Mouse (Mus musculus): ENCODE results near the gene Pde8b. TPM values are rescaled to one million over a fixed set of nuclear protein-coding genes. Genes with fewer than 3 reads are reported as not detected.
A peak's percentile ranks its signal among the peaks of the same experiment; 100 is the strongest.

Pde8b gene
- 3.2 and 3.5 TPM in 2 replicates for polyA plus RNA-seq (2016; fragmentation: Nextera tagmentation; extraction: Ambion mirVana)

DNA sequence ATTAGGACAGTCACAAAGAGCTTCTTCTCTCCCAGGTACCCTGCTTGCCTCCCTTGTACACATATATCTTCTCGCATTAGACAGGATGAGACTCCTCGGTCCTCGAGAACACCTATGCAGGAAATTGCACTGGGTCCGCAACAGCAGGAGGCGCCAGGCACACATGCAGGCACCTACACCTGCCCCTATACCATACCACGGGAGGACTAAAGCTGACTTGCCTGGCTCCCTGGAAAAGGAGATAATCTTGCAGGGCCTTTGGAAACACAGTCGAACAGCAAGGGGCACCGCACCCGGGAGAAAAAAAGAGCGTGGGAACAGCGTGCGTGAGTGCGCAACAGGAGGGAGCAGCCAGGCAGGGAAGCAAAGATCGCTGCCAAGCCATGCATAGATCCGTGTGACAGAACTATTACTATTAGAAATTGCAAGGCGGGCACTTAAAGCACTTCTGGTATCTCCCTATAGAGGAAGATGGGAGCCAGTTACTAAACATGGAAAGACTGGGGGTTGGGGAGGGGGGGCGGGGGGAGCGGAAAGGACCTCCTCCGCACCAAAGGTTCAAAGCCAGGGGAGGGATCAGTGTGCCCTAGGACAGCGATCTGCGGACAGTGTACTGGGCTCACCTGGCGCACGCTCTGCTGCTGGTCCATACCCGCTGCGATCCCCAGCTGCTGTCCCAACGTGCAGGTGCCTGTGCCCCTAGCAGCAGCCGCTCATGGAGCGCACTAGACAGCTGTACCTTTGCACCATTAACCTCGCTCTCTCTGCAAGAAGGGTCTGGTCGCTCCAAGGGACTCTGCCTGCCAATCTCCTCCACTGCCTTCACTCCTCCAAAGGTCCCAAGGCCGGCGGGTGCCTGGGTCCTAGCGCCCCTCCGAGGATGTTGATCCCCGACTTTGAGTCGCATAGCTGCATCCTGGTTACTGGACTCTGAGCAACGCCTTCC is at the start of gene Pde8b:
Pde8b (minus strand) TSS at position 826 of the 946 bp plus-strand sequence.
- H3K27me3 ChIP-seq: peaks cover 34% of the 10 kb centered on the region
- H3K36me3 ChIP-seq: no peaks in the 10 kb centered on the region
- WGBS: 6% methylated on average over 33 of the region's 37 CpGs
- peaks cover 10% of the 10 kb centered on the region for H3K4me1 ChIP-seq
- H3K4me3 ChIP-seq: peak within 1 kb of the TSS; percentile 39
- no peaks in the 10 kb centered on the region for H3K9me3 ChIP-seq
- ATAC-seq (ENCODE audit: low FRiP score, low read depth): 0 out of 2 replicates have a peak, but pooled peaks have one; percentile 38
- H3K27ac ChIP-seq (replicated peaks): no peak within 1 kb of the TSS
- peak within 1 kb of the TSS; percentile 46; the same call in 1 of the 2 replicates for H3K9ac ChIP-seq (replicated peaks)
- peak within 1 kb of the TSS; percentile 69 for H3K4me2 ChIP-seq (replicated peaks)

GRCm38 (mm10) chr13:95291983-95292382 is 41.8 kb upstream of the Pde8b start:
- Histone ChIP-seq H3K4me3 (no peak overlapping the region), H3K4me1 (no peaks in the 10 kb centered on the region), H3K9me3 (no peaks in the 10 kb centered on the region), H3K4me2 (replicated peaks) (no peak overlapping the region), H3K36me3 (no peaks in the 10 kb centered on the region), H3K27me3 (no peaks in the 10 kb centered on the region), H3K9ac (replicated peaks) (no peak overlapping the region), H3K27ac (replicated peaks) (no peak overlapping the region)
- ATAC-seq (ENCODE audit: low FRiP score, low read depth): no peak
- whole genome bisulfite sequencing: 69% methylated on average over 4 of the region's 4 CpGs

DNA sequence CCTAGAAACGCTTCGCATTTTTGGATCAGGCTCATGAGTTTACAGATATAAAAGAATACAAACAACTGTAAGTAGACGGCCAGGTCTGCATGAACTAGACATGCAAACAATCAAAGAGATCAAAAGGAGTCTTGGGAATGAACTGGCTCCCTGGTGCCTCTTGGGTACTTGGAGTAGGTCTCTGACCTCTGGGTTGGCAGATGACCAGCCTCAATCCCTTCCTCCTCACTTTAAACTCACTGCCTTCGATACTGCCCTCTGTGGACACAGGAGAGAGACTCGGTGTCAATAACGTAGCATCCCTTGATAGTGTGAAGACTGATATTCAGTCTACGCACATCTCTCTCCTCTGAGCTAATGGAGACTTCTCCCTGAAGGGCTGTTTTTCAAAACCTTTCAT is 37.9 kb upstream of the Pde8b start:
- Histone ChIP-seq H3K36me3 (no peaks in the 10 kb centered on the region), H3K4me1 (no peaks in the 10 kb centered on the region), H3K9ac (replicated peaks) (no peak overlapping the region), H3K4me3 (no peak overlapping the region), H3K27me3 (no peaks in the 10 kb centered on the region), H3K9me3 (no peaks in the 10 kb centered on the region), H3K27ac (replicated peaks) (no peak overlapping the region), H3K4me2 (replicated peaks) (no peak overlapping the region)
- 80% methylated on average over 7 of the region's 7 CpGs for WGBS
- no peak for ATAC-seq (ENCODE audit: low FRiP score, low read depth)

- H3K36me3 ChIP-seq: no peaks in the 10 kb centered on the region
- H3K4me3 ChIP-seq: no peak overlapping the region
- H3K4me2 ChIP-seq (replicated peaks): no peak overlapping the region
- H3K27ac ChIP-seq (replicated peaks): no peak overlapping the region
- no peaks in the 10 kb centered on the region for H3K4me1 ChIP-seq
- H3K9me3 ChIP-seq: no peaks in the 10 kb centered on the region
- ATAC-seq (ENCODE audit: low FRiP score, low read depth): no peak
- 11% methylated on average over 7 of the region's 7 CpGs for WGBS
- H3K9ac ChIP-seq (replicated peaks): no peak overlapping the region
- no peaks in the 10 kb centered on the region for H3K27me3 ChIP-seq
Observed at GRCm38 (mm10) chr13:95286989-95287388, 36.9 kb upstream of the Pde8b start.

DNA sequence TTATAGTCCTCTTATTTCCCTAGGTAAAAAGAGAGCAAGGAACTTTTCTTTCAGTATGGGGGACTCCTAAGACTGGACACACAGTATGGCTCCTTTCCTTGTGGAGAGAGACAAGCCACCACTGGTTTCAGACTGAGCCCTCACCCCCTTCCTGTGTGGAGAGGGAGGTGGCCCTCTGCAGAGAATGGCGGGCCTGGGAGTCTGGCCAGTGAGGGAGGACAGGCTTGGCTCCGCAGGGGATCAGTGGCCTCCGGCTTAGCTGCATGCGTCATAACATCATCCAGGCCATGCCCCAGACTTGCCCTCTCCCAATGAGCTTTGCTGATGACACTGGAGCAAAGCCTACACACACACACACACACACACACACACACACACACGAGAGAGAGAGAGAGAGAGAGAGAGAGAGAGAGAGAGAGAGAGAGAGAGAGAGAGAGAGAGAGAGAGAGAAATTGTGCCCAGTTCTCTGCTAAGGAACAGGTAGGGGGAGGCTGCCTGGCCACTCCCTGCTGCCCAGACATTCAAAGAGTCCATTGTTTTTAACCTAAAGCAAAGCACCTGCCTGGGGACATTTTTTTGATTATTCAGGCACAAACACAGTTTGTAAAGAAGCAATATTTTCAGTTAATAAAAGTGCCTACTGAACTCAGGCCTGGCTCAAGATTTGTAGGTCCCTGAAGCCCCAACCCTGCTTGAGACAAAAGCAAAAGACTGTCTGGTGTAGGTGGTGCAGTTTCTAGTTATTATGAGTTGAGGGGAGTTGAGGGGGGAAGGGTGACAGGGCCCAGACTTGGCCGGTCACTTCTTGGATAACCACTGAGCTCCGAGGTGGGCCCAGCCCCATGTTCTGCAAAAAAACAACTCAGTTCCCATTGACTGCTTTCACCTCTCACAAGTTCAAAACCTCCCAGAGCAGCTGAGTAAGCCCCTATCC is 31.9 kb upstream of the Pde8b start:
- H3K9me3 ChIP-seq: no peaks in the 10 kb centered on the region
- no peak overlapping the region for H3K4me3 ChIP-seq
- no peaks in the 10 kb centered on the region for H3K4me1 ChIP-seq
- WGBS: 34% methylated on average over 6 of the region's 7 CpGs
- H3K27me3 ChIP-seq: no peaks in the 10 kb centered on the region
- H3K36me3 ChIP-seq: no peaks in the 10 kb centered on the region
- ATAC-seq (ENCODE audit: low FRiP score, low read depth): no peak
- no peak overlapping the region for H3K4me2 ChIP-seq (replicated peaks)
- H3K9ac ChIP-seq (replicated peaks): no peak overlapping the region
- H3K27ac ChIP-seq (replicated peaks): no peak overlapping the region

DNA sequence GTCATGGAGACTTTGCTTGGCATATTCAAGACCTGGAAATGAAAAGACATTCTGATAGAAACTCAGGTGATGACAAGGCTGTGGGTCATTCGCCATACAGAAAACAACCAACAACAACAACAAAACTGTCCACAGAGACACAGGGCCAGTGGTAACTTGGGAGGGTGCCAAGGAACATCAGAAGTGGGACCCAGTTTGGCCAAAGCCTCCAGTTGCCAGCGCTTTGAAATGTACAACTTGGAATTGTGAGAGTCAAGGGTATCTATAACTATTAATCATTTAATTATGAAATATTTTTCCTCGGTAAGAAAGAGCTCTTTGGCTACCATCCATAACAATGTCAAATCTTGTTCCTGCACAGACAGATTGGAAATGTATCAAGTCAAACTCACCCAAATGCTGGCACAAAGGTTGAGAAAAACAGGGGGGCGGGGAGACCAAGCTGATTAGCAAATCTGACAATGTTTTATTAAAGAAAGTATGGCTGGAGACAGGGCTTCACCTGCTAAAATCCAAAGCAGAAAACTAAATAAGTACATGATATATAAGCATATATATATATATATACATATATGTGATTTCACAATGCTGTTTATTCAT is 28.4 kb upstream of the Pde8b start:
- H3K27ac ChIP-seq (replicated peaks): no peak overlapping the region
- H3K36me3 ChIP-seq: no peaks in the 10 kb centered on the region
- H3K4me3 ChIP-seq: no peak overlapping the region
- no peaks in the 10 kb centered on the region for H3K4me1 ChIP-seq
- no peaks in the 10 kb centered on the region for H3K9me3 ChIP-seq
- H3K9ac ChIP-seq (replicated peaks): no peak overlapping the region
- ATAC-seq (ENCODE audit: low FRiP score, low read depth): no peak
- no peak overlapping the region for H3K4me2 ChIP-seq (replicated peaks)
- WGBS: 92% methylated on average over 4 of the region's 4 CpGs
- H3K27me3 ChIP-seq: no peaks in the 10 kb centered on the region

GRCm38 (mm10) chr13:95264691-95265090 is 14.6 kb upstream of the Pde8b start:
- H3K9ac ChIP-seq (replicated peaks): no peak overlapping the region
- 90% methylated on average over 5 of the region's 5 CpGs for WGBS
- no peak overlapping the region for H3K4me3 ChIP-seq
- no peaks in the 10 kb centered on the region for H3K27me3 ChIP-seq
- no peak overlapping the region for H3K4me2 ChIP-seq (replicated peaks)
- no peaks in the 10 kb centered on the region for H3K4me1 ChIP-seq
- no peaks in the 10 kb centered on the region for H3K36me3 ChIP-seq
- H3K9me3 ChIP-seq: no peaks in the 10 kb centered on the region
- no peak for ATAC-seq (ENCODE audit: low FRiP score, low read depth)
- no peak overlapping the region for H3K27ac ChIP-seq (replicated peaks)

- 75% methylated on average over 8 of the region's 9 CpGs for WGBS
- H3K4me1 ChIP-seq: no peaks in the 10 kb centered on the region
- H3K4me3 ChIP-seq: no peak overlapping the region
- no peak overlapping the region for H3K27ac ChIP-seq (replicated peaks)
- H3K36me3 ChIP-seq: no peaks in the 10 kb centered on the region
- no peak for ATAC-seq (ENCODE audit: low FRiP score, low read depth)
- no peak overlapping the region for H3K9ac ChIP-seq (replicated peaks)
- no peak overlapping the region for H3K4me2 ChIP-seq (replicated peaks)
- no peaks in the 10 kb centered on the region for H3K9me3 ChIP-seq
- H3K27me3 ChIP-seq: no peaks in the 10 kb centered on the region
Observed at GRCm38 (mm10) chr13:95260886-95261789, 11.0 kb upstream of the Pde8b start.

DNA sequence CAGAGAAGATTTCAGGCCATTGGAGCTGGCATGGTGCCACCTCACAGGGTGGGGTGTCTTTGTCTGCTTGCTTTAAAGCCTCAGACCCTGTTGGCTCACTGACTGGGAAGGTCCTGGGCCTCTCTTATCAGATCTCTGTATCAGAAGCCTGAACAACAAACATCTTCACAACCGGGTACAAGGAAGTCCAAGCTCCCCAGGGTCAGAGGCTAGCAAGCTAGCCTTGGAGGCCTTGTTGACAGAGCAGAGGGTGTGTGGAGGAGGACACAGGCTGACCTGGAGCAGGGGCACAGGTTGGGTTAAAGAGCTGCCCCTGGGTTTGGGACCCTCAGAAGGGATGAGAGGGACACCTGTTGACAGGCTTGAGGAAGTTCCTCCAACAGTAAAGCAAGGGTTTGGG is 10.3 kb upstream of the Pde8b start:
- no peak for ATAC-seq (ENCODE audit: low FRiP score, low read depth)
- Histone ChIP-seq H3K27ac (replicated peaks) (no peak overlapping the region), H3K27me3 (no peaks in the 10 kb centered on the region), H3K36me3 (no peaks in the 10 kb centered on the region), H3K4me2 (replicated peaks) (no peak overlapping the region), H3K9me3 (no peaks in the 10 kb centered on the region), H3K4me3 (no peak overlapping the region), H3K9ac (replicated peaks) (no peak overlapping the region), H3K4me1 (no peaks in the 10 kb centered on the region)
- 77% methylated on average over 1 of the region's 1 CpGs for whole genome bisulfite sequencing

DNA sequence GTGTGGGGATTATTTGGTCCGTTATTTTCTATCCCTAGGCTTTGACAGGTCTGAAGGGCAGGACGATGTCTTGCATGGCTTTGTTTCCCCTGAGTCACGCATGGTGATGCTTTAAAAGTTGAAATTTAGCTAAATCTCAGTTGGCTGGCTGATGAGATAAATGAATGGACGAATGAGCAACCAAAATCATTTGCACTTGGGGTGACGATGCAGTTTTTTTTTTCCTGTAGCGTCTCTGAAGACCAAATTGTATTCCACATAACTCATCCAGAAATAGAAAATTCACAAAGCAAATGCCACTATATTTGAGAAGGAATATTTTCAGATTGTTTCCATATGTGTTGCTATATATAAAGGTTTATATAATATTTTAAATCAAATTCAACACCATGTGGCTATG is 6.9 kb upstream of the Pde8b start:
- no peaks in the 10 kb centered on the region for H3K4me1 ChIP-seq
- ATAC-seq (ENCODE audit: low FRiP score, low read depth): no peak
- WGBS: 87% methylated on average over 6 of the region's 6 CpGs

GRCm38 (mm10) chr13:95255083-95255482 is 4.9 kb upstream of the Pde8b start:
- H3K9ac ChIP-seq (replicated peaks): no peak overlapping the region
- H3K27me3 ChIP-seq: peaks cover 17% of the 10 kb centered on the region
- H3K4me2 ChIP-seq (replicated peaks): no peak overlapping the region
- 94% methylated on average over 3 of the region's 3 CpGs for WGBS
- H3K4me1 ChIP-seq: 0 out of 2 replicates have a peak, but pooled peaks cover 2% of the 10 kb centered on the region
- H3K9me3 ChIP-seq: no peaks in the 10 kb centered on the region
- no peak overlapping the region for H3K4me3 ChIP-seq
- no peak overlapping the region for H3K27ac ChIP-seq (replicated peaks)
- no peaks in the 10 kb centered on the region for H3K36me3 ChIP-seq
- no peak for ATAC-seq (ENCODE audit: low FRiP score, low read depth)

More for the DNA sequence above, 6.9 kb upstream of the Pde8b start:
- Histone ChIP-seq H3K27ac (replicated peaks) (no peak overlapping the region), H3K9ac (replicated peaks) (no peak overlapping the region), H3K36me3 (no peaks in the 10 kb centered on the region), H3K4me3 (no peak overlapping the region), H3K27me3 (peaks cover 1% of the 10 kb centered on the region), H3K9me3 (no peaks in the 10 kb centered on the region), H3K4me2 (replicated peaks) (no peak overlapping the region)

Data from midbrain, embryonic 12.5 days (tissue).